28 mouse cellular contexts compared by ENCODE assay signal in the genomic region with DNA sequence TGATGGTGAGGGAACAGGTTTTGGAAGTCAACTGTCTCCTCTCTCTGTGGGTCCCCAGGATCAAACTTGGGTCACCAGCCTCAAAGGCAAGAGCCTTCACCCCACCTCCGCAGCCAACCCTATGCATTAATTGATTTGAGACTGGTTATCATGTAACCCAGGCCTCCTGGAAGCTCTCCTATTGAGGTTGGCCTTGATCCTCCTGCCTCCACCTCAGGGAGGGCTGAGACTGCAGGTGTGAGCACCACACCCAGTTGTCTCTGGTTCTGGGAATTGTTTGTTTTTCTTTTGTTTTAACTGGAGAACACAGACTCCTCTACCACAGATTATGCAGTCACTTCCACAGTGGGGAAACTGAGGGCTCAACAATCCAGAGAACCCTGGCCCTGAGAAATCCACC. TPM values are rescaled to one million over a fixed set of nuclear protein-coding genes. Genes with fewer than 3 reads are reported as not detected.
"Had no signal": no experiment of that assay in that cellular context is flagged by ENCODE, and none has a peak within 500 bp of the region (broad histone marks: within the 10 kb centered on the region; RNA-seq: fewer than 3 reads in every experiment).

No protein-coding gene starts in this region.

- H3K27me3 ChIP-seq: embryonic facial prominence, embryonic 12.5 days; embryonic facial prominence, embryonic 13.5 days; embryonic facial prominence, embryonic 15.5 days had no signal

- H3K27ac ChIP-seq: embryonic facial prominence, embryonic 10.5 days; embryonic facial prominence, embryonic 12.5 days; embryonic facial prominence, embryonic 13.5 days; forebrain, embryonic 10.5 days; forebrain, embryonic 12.5 days; forebrain, embryonic 13.5 days; forebrain, embryonic 15.5 days; gastrocnemius, adult 2 months; heart, adult 2 months; heart, embryonic 10.5 days had no signal

- H3K4me3 ChIP-seq: embryonic facial prominence, embryonic 10.5 days; embryonic facial prominence, embryonic 12.5 days; embryonic facial prominence, embryonic 13.5 days; embryonic facial prominence, embryonic 15.5 days; erythroblast, embryonic 14.5 days; forebrain, embryonic 10.5 days; forebrain, embryonic 12.5 days; forebrain, embryonic 13.5 days; gastrocnemius, adult 2 months; heart, adult 2 months; heart, embryonic 10.5 days had no signal

- ATAC-seq: forebrain, embryonic 13.5 days; forebrain, embryonic 14.5 days; forebrain, embryonic 15.5 days; forebrain, embryonic 16.5 days; forebrain, postnatal 0 days had no signal

- DNase-seq: cerebellum, adult 9-10 months; cerebellum, adult 9-11 months; cerebellum, postnatal 10 days; cerebellum, postnatal 14 days; cerebellum, postnatal 25 days; cerebellum, postnatal 36 days; embryo, embryonic 11 days; forebrain, postnatal 0 days; gastrocnemius, adult 2 months; gastrocnemius, postnatal 10 days; gastrocnemius, postnatal 14 days; gastrocnemius, postnatal 36 days; heart, adult 18-20 months; heart, adult 2 months had no signal

- H3K4me2 ChIP-seq: embryonic facial prominence, embryonic 12.5 days; embryonic facial prominence, embryonic 13.5 days; embryonic facial prominence, embryonic 15.5 days; forebrain, embryonic 12.5 days; forebrain, embryonic 13.5 days; forebrain, embryonic 15.5 days had no signal

- H3K9ac ChIP-seq: embryonic facial prominence, embryonic 12.5 days; embryonic facial prominence, embryonic 13.5 days; embryonic facial prominence, embryonic 15.5 days; forebrain, embryonic 12.5 days; forebrain, embryonic 13.5 days; forebrain, embryonic 15.5 days; forebrain, postnatal 0 days had no signal

- H3K9me3 ChIP-seq: embryonic facial prominence, embryonic 10.5 days; embryonic facial prominence, embryonic 12.5 days; embryonic facial prominence, embryonic 13.5 days; embryonic facial prominence, embryonic 15.5 days; forebrain, embryonic 10.5 days; forebrain, embryonic 12.5 days; forebrain, embryonic 13.5 days; forebrain, embryonic 15.5 days; heart, embryonic 10.5 days had no signal

RNA-seq across cellular contexts. Expression of a gene that starts 55.9 kb away (rescaled TPM):
- polyA plus RNA-seq: cortical plate, adult 2 months; embryonic facial prominence, embryonic 10.5 days; embryonic facial prominence, embryonic 13.5 days; erythroblast, embryonic 14.5 days; forebrain, embryonic 10.5 days; forebrain, embryonic 11.5 days; forebrain, embryonic 12.5 days; forebrain, embryonic 13.5 days; forebrain, embryonic 14.5 days; forebrain, postnatal 0 days had no signal
